Mouse (Mus musculus): ENCODE results near the gene Srpr.

DNA sequence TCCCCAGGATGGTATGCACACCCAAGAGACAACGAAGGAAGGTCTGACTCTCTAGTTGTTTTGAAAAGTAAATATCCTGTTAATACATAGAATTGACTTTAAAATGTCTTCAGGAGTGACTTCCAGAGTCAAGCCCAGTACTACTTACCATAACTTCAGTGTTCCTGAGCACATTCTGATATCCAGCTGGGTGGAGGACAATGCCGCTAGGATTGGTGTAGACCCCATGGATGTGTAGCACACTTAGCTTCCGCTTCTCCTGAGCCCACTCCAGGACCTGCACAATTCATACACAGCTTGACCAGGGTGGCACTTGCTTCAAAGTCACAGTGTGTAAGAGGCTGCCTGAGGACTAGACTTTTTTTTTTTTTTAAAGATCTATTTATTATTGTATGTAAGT lies 23.5 kb downstream of the Srpr start:
- no peak for TF ChIP-seq CTCF (IDR thresholded peaks at IDR 0.05; ENCODE audit: borderline replicate concordance, control insufficient read depth, extremely low read depth, insufficient read depth, low read length, poor library complexity)
- no peak for TF ChIP-seq POLR2A (IDR thresholded peaks at IDR 0.05; ENCODE audit: control insufficient read depth, extremely low read depth, insufficient read depth, low read length, poor library complexity)

Measured in thymus, adult 2 months (tissue).